Mouse (Mus musculus) liver, embryonic 13.5 days (tissue): ENCODE data around the gene Wscd1. TPM values are rescaled to one million over a fixed set of nuclear protein-coding genes. Genes with fewer than 3 reads are reported as not detected.

ENCODE experiments used
- ATAC-seq: fragments of 200-750 bp; cut with Nextera tagmentation; 2 replicates; pipeline ENCODE4 v1.8.0; 2017; ENCODE audit warnings: low read depth, mild to moderate bottlenecking, moderate number of reproducible peaks, moderate library complexity
- DNase-seq: peaks from one replicate; pipeline ENCODE4 v3.0.0; 2022
- H3K27ac ChIP-seq: fragments of 300-500 bp; sonication (generic); 2 replicates; pipeline ENCODE4 v1.5.1; 2015; ENCODE audit warnings: moderate library complexity, mild to moderate bottlenecking, inconsistent platforms
- H3K27me3 ChIP-seq: fragments of 300-500 bp; sonication (generic); 2 replicates; pipeline ENCODE4 v1.6.1; 2015; ENCODE audit warnings: mild to moderate bottlenecking, inconsistent platforms
- H3K36me3 ChIP-seq: fragments of 300-500 bp; sonication (generic); 2 replicates; pipeline ENCODE4 v1.6.1; 2015; ENCODE audit warnings: mild to moderate bottlenecking, inconsistent platforms
- H3K4me1 ChIP-seq: fragments of 300-500 bp; sonication (generic); replicated peaks from 2 replicates; pipeline ENCODE4 v1.6.1; 2015; ENCODE audit warnings: inconsistent platforms
- H3K4me2 ChIP-seq: fragments of 300-500 bp; sonication (generic); 2 replicates; pipeline ENCODE4 v1.6.1; 2015; ENCODE audit warnings: inconsistent platforms, mild to moderate bottlenecking, moderate library complexity
- H3K4me3 ChIP-seq: fragments of 300-500 bp; sonication (generic); replicated peaks from 2 replicates; pipeline ENCODE4 v1.5.1; 2015; ENCODE audit warnings: mild to moderate bottlenecking, inconsistent platforms
- H3K9ac ChIP-seq: fragments of 300-500 bp; sonication (generic); 2 replicates; pipeline ENCODE4 v1.6.1; 2015; ENCODE audit warnings: mild to moderate bottlenecking, inconsistent platforms
- H3K9me3 ChIP-seq: fragments of 300-500 bp; sonication (generic); replicated peaks from 2 replicates; pipeline ENCODE4 v1.6.1; 2016; ENCODE audit warnings: inconsistent platforms
- WGBS: fragments of 180-500 bp; shearing (Covaris S2); methylation state at CpG from one replicate; pipeline ENCODE4 v1.1.7; 2015; ENCODE audit not compliant: insufficient replicate concordance; 5-methylcytosine and 5-hydroxymethylcytosine counted together
- polyA plus RNA-seq: library from polyadenylated mRNA; unstranded; fragments of >200 nt; fragmentation: Nextera tagmentation; extraction: Ambion mirVana; gene quantifications from 2 replicates; pipeline ENCODE4 v1.2.1, GENCODE M21; 2015

The Wscd1 gene
- 0.39 TPM in 2 replicates for polyA plus RNA-seq

DNA sequence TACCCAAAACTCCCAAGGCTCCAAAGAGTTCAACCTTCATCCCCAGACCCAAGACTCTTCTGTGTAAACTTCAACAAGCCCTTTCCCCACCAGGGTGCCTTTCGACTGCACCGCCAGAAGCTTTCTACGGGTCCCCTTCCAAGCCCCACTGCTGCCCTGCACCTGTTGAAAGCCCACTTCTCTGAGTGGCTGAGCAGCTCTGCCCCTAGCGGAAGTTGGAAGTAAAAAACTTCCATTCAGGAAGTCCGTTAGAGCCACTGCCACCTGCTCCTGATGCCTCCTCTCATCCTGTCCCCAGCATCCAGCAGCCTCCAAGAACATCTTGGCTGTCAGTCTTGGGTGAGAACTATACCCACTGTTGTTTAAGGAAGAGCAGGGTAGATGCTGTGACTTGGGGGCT lies at the start of gene Wscd1:
Wscd1 (plus strand) TSS at position 250 of the 400 bp plus-strand sequence.
- Histone ChIP-seq H3K4me3 (peak within 1 kb of the TSS; percentile 45), H3K27ac (no peak within 1 kb of the TSS), H3K9me3 (no peaks in the 10 kb centered on the region), H3K36me3 (no peaks in the 10 kb centered on the region), H3K9ac (no peak within 1 kb of the TSS), H3K4me2 (peak within 1 kb of the TSS; percentile 60), H3K4me1 (no peaks in the 10 kb centered on the region), H3K27me3 (peaks cover 40% of the 10 kb centered on the region)
- ATAC-seq (no peak), DNase-seq (no peak)
- WGBS = 28% methylated on average over 5 of the region's 5 CpGs

GRCm38 (mm10) chr11:71728066-71728465 lies 21.7 kb upstream of the Wscd1 start:
- no peak for ATAC-seq
- DNase-seq = no peak
- H3K4me3 ChIP-seq = no peak overlapping the region
- no peaks in the 10 kb centered on the region for H3K4me1 ChIP-seq
- H3K9ac ChIP-seq = no peak overlapping the region
- H3K4me2 ChIP-seq = no peak overlapping the region
- 22% methylated on average over 3 of the region's 3 CpGs for WGBS
- no peaks in the 10 kb centered on the region for H3K27me3 ChIP-seq
- H3K27ac ChIP-seq = no peak overlapping the region
- H3K36me3 ChIP-seq = no peaks in the 10 kb centered on the region
- no peaks in the 10 kb centered on the region for H3K9me3 ChIP-seq

- no peaks in the 10 kb centered on the region for H3K27me3 ChIP-seq
- H3K4me1 ChIP-seq = no peaks in the 10 kb centered on the region
- no peak overlapping the region for H3K9ac ChIP-seq
- H3K27ac ChIP-seq = no peak overlapping the region
- H3K9me3 ChIP-seq = no peaks in the 10 kb centered on the region
- no peak for ATAC-seq
- 63% methylated on average over 3 of the region's 3 CpGs for WGBS
- no peak overlapping the region for H3K4me2 ChIP-seq
- H3K36me3 ChIP-seq = no peaks in the 10 kb centered on the region
- no peak for DNase-seq
- no peak overlapping the region for H3K4me3 ChIP-seq
Observed at GRCm38 (mm10) chr11:71729287-71729686, 20.4 kb upstream of the Wscd1 start.

GRCm38 (mm10) chr11:71733771-71734170 lies 15.9 kb upstream of the Wscd1 start:
- Histone ChIP-seq H3K9ac (no peak overlapping the region), H3K9me3 (no peaks in the 10 kb centered on the region), H3K4me2 (no peak overlapping the region), H3K4me3 (no peak overlapping the region), H3K27me3 (no peaks in the 10 kb centered on the region), H3K36me3 (no peaks in the 10 kb centered on the region), H3K27ac (no peak overlapping the region), H3K4me1 (no peaks in the 10 kb centered on the region)
- 26% methylated on average over 4 of the region's 4 CpGs for WGBS
- ATAC-seq (no peak), DNase-seq (no peak)

DNA sequence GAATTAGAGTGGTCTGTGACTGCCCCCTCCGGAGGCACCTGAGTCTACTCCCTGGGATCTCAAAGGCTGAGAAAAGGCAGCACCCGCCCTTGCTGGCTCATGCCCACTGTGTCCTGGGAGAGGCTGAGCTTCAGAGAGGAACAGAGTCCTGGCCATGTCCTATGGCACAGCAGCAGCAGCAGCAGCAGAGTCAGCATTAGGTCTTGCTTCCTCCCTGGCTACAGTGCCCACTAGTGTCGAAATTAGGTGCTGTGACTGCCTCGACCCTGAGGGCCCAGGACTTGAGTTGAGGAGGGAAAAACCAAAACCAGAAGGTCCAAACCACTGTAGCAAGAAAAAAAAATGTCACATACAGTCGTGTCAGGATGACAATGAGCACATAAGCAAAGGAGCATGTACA lies 12.6 kb upstream of the Wscd1 start:
- Histone ChIP-seq H3K9me3 (no peaks in the 10 kb centered on the region), H3K27me3 (0 out of 2 replicates have a peak, but pooled peaks cover 3% of the 10 kb centered on the region), H3K9ac (no peak overlapping the region), H3K27ac (no peak overlapping the region), H3K4me1 (no peaks in the 10 kb centered on the region), H3K4me2 (no peak overlapping the region), H3K4me3 (no peak overlapping the region), H3K36me3 (no peaks in the 10 kb centered on the region)
- ATAC-seq = no peak
- DNase-seq = no peak
- 26% methylated on average over 5 of the region's 5 CpGs for WGBS

- no peaks in the 10 kb centered on the region for H3K4me1 ChIP-seq
- H3K27ac ChIP-seq = no peak overlapping the region
- no peak overlapping the region for H3K9ac ChIP-seq
- ATAC-seq = no peak
- 45% methylated on average over 2 of the region's 2 CpGs for WGBS
- H3K4me3 ChIP-seq = no peak overlapping the region
- no peak for DNase-seq
- no peaks in the 10 kb centered on the region for H3K9me3 ChIP-seq
- no peaks in the 10 kb centered on the region for H3K36me3 ChIP-seq
- H3K27me3 ChIP-seq = 0 out of 2 replicates have a peak, but pooled peaks cover 3% of the 10 kb centered on the region
- no peak overlapping the region for H3K4me2 ChIP-seq
Observed at GRCm38 (mm10) chr11:71738501-71739045, 11.1 kb upstream of the Wscd1 start.

- Histone ChIP-seq H3K27me3 (peaks cover 18% of the 10 kb centered on the region), H3K27ac (no peak overlapping the region), H3K4me1 (no peaks in the 10 kb centered on the region), H3K9me3 (no peaks in the 10 kb centered on the region), H3K4me3 (no peak overlapping the region), H3K4me2 (no peak overlapping the region), H3K9ac (no peak overlapping the region), H3K36me3 (no peaks in the 10 kb centered on the region)
- ATAC-seq (no peak), DNase-seq (no peak)
- 56% methylated on average over 3 of the region's 3 CpGs for WGBS
Observed at GRCm38 (mm10) chr11:71745875-71746274, 3.8 kb upstream of the Wscd1 start.

- Histone ChIP-seq H3K9me3 (no peaks in the 10 kb centered on the region), H3K4me2 (no peak overlapping the region), H3K36me3 (no peaks in the 10 kb centered on the region), H3K27me3 (peaks cover 36% of the 10 kb centered on the region), H3K27ac (no peak overlapping the region), H3K4me1 (no peaks in the 10 kb centered on the region), H3K9ac (no peak overlapping the region), H3K4me3 (no peak overlapping the region)
- ATAC-seq (no peak), DNase-seq (no peak)
- WGBS = 69% methylated on average over 7 of the region's 7 CpGs
Observed at GRCm38 (mm10) chr11:71747719-71748118, 2.0 kb upstream of the Wscd1 start.

GRCm38 (mm10) chr11:71750534-71751173 lies 934 bp downstream of the Wscd1 start:
- DNase-seq (no peak), ATAC-seq (no peak)
- Histone ChIP-seq H3K4me3 (peak overlapping the region; percentile 45), H3K4me1 (no peaks in the 10 kb centered on the region), H3K9ac (no peak overlapping the region), H3K27me3 (peaks cover 40% of the 10 kb centered on the region), H3K27ac (no peak overlapping the region), H3K4me2 (peak overlapping the region; percentile 60), H3K36me3 (no peaks in the 10 kb centered on the region), H3K9me3 (no peaks in the 10 kb centered on the region)
- WGBS = 4% methylated on average over 47 of the region's 60 CpGs

DNA sequence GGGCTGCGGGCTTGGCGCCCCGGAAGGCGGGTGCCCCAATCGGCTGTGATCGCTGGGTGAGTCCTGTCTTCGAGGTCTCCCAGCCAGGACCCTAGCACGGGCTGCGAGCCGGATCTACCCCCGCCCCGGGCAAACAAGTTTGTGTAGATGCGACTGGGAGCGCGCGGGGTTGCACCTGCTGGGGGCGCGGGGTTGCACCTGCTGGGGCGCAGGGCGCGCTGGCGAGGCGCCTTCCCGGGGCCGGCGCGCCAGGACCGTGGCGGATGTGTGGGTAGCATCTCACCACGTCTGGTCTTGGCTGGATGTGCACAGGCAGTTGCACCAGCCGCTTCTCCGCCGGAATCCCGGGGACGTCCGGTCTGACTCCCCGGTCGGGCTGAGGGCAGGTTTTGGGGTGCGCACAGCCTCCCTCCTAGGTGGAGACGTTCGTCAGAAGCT lies 1.5 kb downstream of the Wscd1 start:
- WGBS = 2% methylated on average over 41 of the region's 41 CpGs
- Histone ChIP-seq H3K4me3 (peak overlapping the region; percentile 45), H3K4me1 (no peaks in the 10 kb centered on the region), H3K36me3 (no peaks in the 10 kb centered on the region), H3K9ac (no peak overlapping the region), H3K27ac (no peak overlapping the region), H3K4me2 (peak overlapping the region; percentile 60), H3K27me3 (peaks cover 40% of the 10 kb centered on the region), H3K9me3 (no peaks in the 10 kb centered on the region)
- ATAC-seq = no peak
- DNase-seq = no peak

DNA sequence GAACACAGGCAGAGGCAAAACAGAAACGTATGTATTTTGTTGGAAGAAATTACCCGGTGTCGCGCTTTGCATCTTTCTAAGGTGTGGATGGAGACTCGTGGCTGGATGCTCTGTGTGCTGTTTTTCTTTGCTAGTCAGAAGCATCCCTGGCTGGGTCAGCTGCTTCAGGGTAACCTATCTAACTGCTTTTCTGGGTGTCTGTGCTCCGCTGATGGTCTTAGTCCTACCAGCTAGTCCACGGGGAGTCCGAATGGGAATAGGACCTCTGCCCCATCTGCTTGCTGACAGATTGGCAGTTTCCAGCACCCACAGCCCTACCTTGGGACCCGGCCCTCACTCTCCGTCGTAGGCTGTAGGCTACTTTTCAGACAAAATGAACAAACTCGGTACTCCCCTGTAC lies 2.0 kb downstream of the Wscd1 start:
- H3K9me3 ChIP-seq = no peaks in the 10 kb centered on the region

DNA sequence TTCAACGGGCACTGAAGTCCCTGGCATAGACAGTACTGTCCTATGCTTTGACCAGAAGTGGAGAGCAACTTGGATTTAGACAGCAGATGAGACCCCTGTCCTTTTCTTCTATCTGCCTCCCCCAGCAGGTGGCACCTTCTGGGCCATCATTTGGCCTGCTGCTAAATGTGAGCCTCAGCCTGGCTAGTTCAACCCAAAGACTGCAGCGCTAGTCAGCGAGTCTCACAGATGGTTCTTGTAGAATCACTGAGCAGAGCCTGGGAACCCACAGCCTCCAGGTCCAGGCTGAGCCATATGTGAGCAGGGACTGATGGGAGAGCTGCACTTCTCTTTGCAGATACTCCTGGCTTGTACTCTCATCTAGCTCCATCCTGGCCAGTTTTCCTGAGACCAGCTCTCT lies 2.9 kb downstream of the Wscd1 start:
- Histone ChIP-seq H3K27me3 (peaks cover 40% of the 10 kb centered on the region), H3K27ac (no peak overlapping the region), H3K4me2 (no peak overlapping the region), H3K9ac (no peak overlapping the region), H3K4me3 (no peak overlapping the region), H3K4me1 (no peaks in the 10 kb centered on the region), H3K9me3 (no peaks in the 10 kb centered on the region), H3K36me3 (no peaks in the 10 kb centered on the region)
- ATAC-seq = no peak
- no peak for DNase-seq
- WGBS = 65% methylated on average over 3 of the region's 3 CpGs

More for the DNA sequence above, 2.0 kb downstream of the Wscd1 start:
- no peaks in the 10 kb centered on the region for H3K4me1 ChIP-seq
- DNase-seq (no peak), ATAC-seq (no peak)
- H3K27ac ChIP-seq = no peak overlapping the region
- 32% methylated on average over 12 of the region's 12 CpGs for WGBS
- no peaks in the 10 kb centered on the region for H3K36me3 ChIP-seq
- H3K4me3 ChIP-seq = peak overlapping the region; percentile 45; the same call in 1 of the 2 replicates
- no peak overlapping the region for H3K9ac ChIP-seq
- H3K27me3 ChIP-seq = peaks cover 40% of the 10 kb centered on the region
- peak overlapping the region; percentile 60; the same call in 1 of the 2 replicates for H3K4me2 ChIP-seq
